Mouse (Mus musculus): Measurements from ENCODE around the gene Adar. TPM values are rescaled to one million over a fixed set of nuclear protein-coding genes. Genes with fewer than 3 reads are reported as not detected.

Adar gene
- polyA plus RNA-seq, 1 experiment from 2014 or later: 8.4 TPM

DNA sequence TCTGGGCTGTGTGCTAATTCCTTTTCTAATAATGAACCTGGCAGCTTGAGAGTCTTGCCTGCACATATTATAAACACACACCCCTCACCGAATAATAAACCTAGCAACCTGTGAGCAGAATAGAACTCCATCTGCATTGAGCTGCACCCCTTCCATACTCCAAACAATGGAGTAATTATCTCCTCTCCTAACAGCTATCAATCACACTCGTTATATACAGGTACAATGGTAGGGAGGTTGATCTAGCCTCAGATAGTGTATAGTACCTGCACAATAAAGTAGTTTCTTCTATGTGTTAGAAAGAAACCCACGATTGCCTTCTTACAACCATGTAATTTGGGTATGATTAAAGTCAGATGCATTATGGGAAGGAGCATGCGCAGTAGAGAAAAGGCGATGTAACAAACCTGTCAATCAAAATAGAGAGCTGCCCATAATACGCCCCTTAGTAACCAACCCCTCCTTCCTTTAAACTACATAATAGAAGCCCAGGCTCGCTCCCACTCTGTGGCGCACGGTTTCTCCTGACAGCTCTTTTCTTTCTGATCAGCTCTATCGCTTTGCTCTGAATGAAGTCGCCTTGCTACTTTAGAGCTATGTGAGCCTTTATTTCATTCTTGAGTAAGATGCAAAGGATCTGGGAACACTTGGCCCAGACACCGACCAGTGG lies 18.5 kb upstream of the Adar start:
- Histone ChIP-seq H3K9me3 (replicated peaks; ENCODE audit: control insufficient read depth, low read length) (0 out of 2 replicates have a peak, but pooled peaks cover 5% of the 10 kb centered on the region), H3K4me2 (ENCODE audit: low read depth, low read length) (no peak overlapping the region), H3K27ac (ENCODE audit: low read length) (no peak overlapping the region), H3K4me1 (ENCODE audit: control insufficient read depth, insufficient read depth, low read length) (no peaks in the 10 kb centered on the region), H3K4me3 (ENCODE audit: low read length) (no peak overlapping the region), H3K36me3 (ENCODE audit: control insufficient read depth, insufficient read depth) (no peaks in the 10 kb centered on the region), H3K27me3 (ENCODE audit: control insufficient read depth, insufficient read depth, low read length) (no peaks in the 10 kb centered on the region), H3K9ac (ENCODE audit: low read length) (no peak overlapping the region)
- no peak for ATAC-seq (replicated peaks; ENCODE audit: extremely low read depth, insufficient read depth, low FRiP score)
- 83% methylated on average over 12 of the region's 12 CpGs for WGBS

DNA sequence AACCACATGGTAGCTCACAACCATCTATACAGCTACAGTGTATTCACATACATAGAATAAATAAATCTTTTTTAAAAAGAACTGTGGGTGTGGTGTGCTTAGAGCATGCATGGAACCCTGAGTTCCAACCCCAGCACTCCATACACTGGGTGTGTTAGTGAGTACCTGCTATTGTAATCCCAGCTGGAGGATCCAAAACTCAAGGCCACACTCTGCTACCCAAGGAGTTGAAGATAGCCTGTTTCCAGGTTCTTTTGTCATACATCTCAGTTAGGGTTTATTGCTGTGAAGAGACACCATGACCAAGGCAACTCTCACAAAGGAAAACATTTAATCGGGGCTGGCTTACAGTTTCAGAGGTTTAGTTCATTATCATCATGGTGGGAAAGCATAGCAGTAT lies 15.9 kb upstream of the Adar start:
- Histone ChIP-seq H3K27ac (ENCODE audit: low read length) (no peak overlapping the region), H3K27me3 (ENCODE audit: control insufficient read depth, insufficient read depth, low read length) (no peaks in the 10 kb centered on the region)

DNA sequence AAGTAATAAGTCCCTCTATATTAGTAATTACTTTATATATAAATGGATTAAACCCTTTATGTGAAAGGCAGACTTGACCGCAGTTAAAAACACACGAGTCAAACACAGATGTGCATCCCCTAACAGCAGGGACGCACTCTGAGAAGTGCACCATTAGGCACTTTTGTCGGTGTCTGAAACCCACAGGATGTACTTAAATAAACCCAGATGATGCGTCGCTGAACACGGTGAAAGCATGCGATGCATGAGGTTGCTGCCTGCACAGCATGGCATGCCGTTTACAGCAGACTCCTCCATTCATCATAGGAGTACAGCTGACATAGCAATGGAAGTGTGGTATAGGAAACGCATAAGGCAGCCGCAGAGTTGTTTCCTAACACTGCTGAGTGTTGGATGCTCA lies 14.4 kb upstream of the Adar start:
- no peaks in the 10 kb centered on the region for H3K36me3 ChIP-seq (ENCODE audit: control insufficient read depth, insufficient read depth)
- H3K4me3 ChIP-seq (ENCODE audit: low read length): no peak overlapping the region
- H3K9ac ChIP-seq (ENCODE audit: low read length): no peak overlapping the region
- H3K4me2 ChIP-seq (ENCODE audit: low read depth, low read length): no peak overlapping the region
- ATAC-seq (replicated peaks; ENCODE audit: extremely low read depth, insufficient read depth, low FRiP score): no peak
- 0 out of 2 replicates have a peak, but pooled peaks cover 3% of the 10 kb centered on the region for H3K9me3 ChIP-seq (replicated peaks; ENCODE audit: control insufficient read depth, low read length)
- 78% methylated on average over 11 of the region's 11 CpGs for WGBS
- H3K27me3 ChIP-seq (ENCODE audit: control insufficient read depth, insufficient read depth, low read length): no peaks in the 10 kb centered on the region
- H3K27ac ChIP-seq (ENCODE audit: low read length): no peak overlapping the region
- no peaks in the 10 kb centered on the region for H3K4me1 ChIP-seq (ENCODE audit: control insufficient read depth, insufficient read depth, low read length)

More for the DNA sequence above, 15.9 kb upstream of the Adar start:
- Histone ChIP-seq H3K4me1 (ENCODE audit: control insufficient read depth, insufficient read depth, low read length) (no peaks in the 10 kb centered on the region), H3K9ac (ENCODE audit: low read length) (no peak overlapping the region), H3K36me3 (ENCODE audit: control insufficient read depth, insufficient read depth) (no peaks in the 10 kb centered on the region), H3K4me3 (ENCODE audit: low read length) (no peak overlapping the region), H3K4me2 (ENCODE audit: low read depth, low read length) (no peak overlapping the region), H3K9me3 (replicated peaks; ENCODE audit: control insufficient read depth, low read length) (0 out of 2 replicates have a peak, but pooled peaks cover 3% of the 10 kb centered on the region)
- WGBS: 86% methylated on average over 1 of the region's 1 CpGs
- no peak for ATAC-seq (replicated peaks; ENCODE audit: extremely low read depth, insufficient read depth, low FRiP score)

DNA sequence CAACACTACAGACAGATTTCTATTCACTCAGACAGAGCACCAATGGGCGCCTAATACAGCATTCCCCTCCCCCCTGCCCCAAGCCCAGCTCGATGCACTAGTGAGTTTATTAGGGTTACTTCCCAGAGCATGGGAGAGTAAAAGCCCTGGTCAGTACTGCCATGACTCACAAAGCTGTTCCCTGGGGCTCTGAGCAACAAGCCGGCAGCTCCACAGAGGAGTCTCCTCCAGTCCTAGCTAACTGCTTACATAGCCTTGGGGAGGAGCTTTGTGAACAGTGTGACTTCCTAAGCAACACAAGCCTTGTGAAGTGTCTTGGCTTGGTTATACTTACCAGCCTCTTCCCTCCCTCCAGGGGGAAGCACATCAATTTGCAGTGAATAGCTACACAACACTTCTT lies 11.2 kb upstream of the Adar start:
- 0 out of 2 replicates have a peak, but pooled peaks cover 3% of the 10 kb centered on the region for H3K9me3 ChIP-seq (replicated peaks; ENCODE audit: control insufficient read depth, low read length)
- no peak overlapping the region for H3K9ac ChIP-seq (ENCODE audit: low read length)

DNA sequence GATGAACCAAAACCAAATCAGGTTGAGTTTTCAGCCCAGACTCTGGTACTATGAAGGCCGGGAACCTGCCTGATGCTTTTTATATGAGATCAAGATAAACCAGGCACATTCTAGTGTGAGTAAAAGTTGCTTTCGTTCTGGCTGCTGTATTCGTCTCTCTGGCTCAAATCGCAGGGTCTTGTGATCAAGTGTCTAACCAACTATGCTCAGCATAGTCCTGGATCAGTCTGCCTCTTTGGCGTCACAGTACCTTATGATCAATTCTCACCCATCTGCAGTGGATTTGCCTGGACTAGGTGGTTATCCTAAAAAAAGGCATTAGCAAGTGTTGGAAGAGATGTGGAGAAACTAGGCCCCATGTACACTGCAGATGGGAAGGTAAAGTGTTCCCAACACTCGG lies 10.8 kb upstream of the Adar start:
- Histone ChIP-seq H3K4me3 (ENCODE audit: low read length) (no peak overlapping the region), H3K27ac (ENCODE audit: low read length) (no peak overlapping the region), H3K9ac (ENCODE audit: low read length) (no peak overlapping the region), H3K36me3 (ENCODE audit: control insufficient read depth, insufficient read depth) (no peaks in the 10 kb centered on the region), H3K9me3 (replicated peaks; ENCODE audit: control insufficient read depth, low read length) (0 out of 2 replicates have a peak, but pooled peaks cover 3% of the 10 kb centered on the region), H3K4me1 (ENCODE audit: control insufficient read depth, insufficient read depth, low read length) (no peaks in the 10 kb centered on the region), H3K27me3 (ENCODE audit: control insufficient read depth, insufficient read depth, low read length) (0 out of 2 replicates have a peak, but pooled peaks cover 2% of the 10 kb centered on the region), H3K4me2 (ENCODE audit: low read depth, low read length) (no peak overlapping the region)
- ATAC-seq (replicated peaks; ENCODE audit: extremely low read depth, insufficient read depth, low FRiP score): no peak
- WGBS: 66% methylated on average over 6 of the region's 6 CpGs

More for the DNA sequence above, 11.2 kb upstream of the Adar start:
- ATAC-seq (replicated peaks; ENCODE audit: extremely low read depth, insufficient read depth, low FRiP score): no peak
- H3K36me3 ChIP-seq (ENCODE audit: control insufficient read depth, insufficient read depth): no peaks in the 10 kb centered on the region
- WGBS: 34% methylated on average over 3 of the region's 3 CpGs
- H3K27me3 ChIP-seq (ENCODE audit: control insufficient read depth, insufficient read depth, low read length): 0 out of 2 replicates have a peak, but pooled peaks cover 2% of the 10 kb centered on the region
- H3K4me3 ChIP-seq (ENCODE audit: low read length): no peak overlapping the region
- H3K27ac ChIP-seq (ENCODE audit: low read length): no peak overlapping the region
- no peaks in the 10 kb centered on the region for H3K4me1 ChIP-seq (ENCODE audit: control insufficient read depth, insufficient read depth, low read length)
- H3K4me2 ChIP-seq (ENCODE audit: low read depth, low read length): no peak overlapping the region

DNA sequence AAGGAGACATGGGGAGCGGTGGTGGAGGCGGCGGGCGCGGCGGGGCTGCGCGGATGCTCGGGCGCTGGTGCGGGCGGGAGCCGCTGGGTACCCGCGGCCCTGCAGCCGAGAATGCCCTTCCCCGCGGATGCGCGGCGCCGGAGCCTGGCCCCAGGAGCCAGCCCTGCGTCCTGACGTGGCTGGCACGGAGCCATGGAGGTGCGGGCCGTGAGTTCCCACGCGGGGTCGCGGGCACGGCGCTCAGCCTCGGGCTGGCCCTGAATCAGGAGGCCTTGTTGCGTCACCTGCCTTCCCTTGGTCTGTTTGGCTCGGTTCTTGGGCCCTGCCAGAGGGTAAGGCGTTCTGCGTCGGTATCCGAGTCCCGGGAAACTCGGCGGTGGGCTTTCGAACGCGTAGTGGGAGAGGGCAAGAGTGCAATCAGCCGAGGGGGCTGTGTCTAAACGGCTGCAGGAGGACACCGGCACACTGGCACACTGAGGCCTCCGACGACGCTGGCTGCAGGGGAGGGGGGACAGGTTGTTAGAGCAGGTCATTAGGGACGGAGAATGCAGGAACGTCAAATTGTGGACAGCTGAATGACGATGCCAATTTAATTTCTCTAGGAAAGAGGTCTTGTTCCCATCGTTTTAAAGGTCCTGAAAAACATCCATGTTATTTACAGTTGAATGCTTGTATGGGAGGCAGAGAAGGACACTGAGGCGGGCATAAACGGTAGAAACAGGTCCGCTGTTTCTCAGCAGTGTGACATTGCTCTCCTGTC lies 565 bp downstream of the Adar start:
- Histone ChIP-seq H3K9me3 (replicated peaks; ENCODE audit: control insufficient read depth, low read length) (no peaks in the 10 kb centered on the region), H3K27ac (ENCODE audit: low read length) (peak overlapping the region; percentile 87), H3K4me2 (ENCODE audit: low read depth, low read length) (peak overlapping the region; percentile 96), H3K4me3 (ENCODE audit: low read length) (peak overlapping the region; percentile 75), H3K9ac (ENCODE audit: low read length) (peak overlapping the region; percentile 91), H3K4me1 (ENCODE audit: control insufficient read depth, insufficient read depth, low read length) (peaks cover 15% of the 10 kb centered on the region), H3K36me3 (ENCODE audit: control insufficient read depth, insufficient read depth) (no peaks in the 10 kb centered on the region), H3K27me3 (ENCODE audit: control insufficient read depth, insufficient read depth, low read length) (no peaks in the 10 kb centered on the region)
- peak; percentile 63 for ATAC-seq (replicated peaks; ENCODE audit: extremely low read depth, insufficient read depth, low FRiP score)
- WGBS: 1% methylated on average over 59 of the region's 59 CpGs

DNA sequence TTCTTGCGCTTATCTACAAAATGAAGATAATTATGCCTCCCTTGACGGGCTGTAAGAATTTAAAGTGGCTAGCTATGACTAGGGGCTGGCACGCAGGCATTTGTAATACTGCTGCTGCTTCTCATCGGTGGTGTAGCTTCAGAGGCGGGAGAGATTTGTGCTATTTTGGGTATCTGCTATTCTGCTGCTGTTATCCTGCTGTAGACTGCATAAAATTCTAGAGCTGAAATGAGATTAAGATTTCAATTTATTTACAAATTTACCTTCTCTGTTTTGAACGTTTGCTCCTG lies 1.1 kb downstream of the Adar start:
- WGBS: 20% methylated on average over 6 of the region's 6 CpGs
- ATAC-seq (replicated peaks; ENCODE audit: extremely low read depth, insufficient read depth, low FRiP score): peak; percentile 58
- Histone ChIP-seq H3K4me3 (ENCODE audit: low read length) (peak overlapping the region; percentile 75), H3K36me3 (ENCODE audit: control insufficient read depth, insufficient read depth) (no peaks in the 10 kb centered on the region), H3K4me2 (ENCODE audit: low read depth, low read length) (peak overlapping the region; percentile 96), H3K27me3 (ENCODE audit: control insufficient read depth, insufficient read depth, low read length) (no peaks in the 10 kb centered on the region), H3K9ac (ENCODE audit: low read length) (peak overlapping the region; percentile 91), H3K4me1 (ENCODE audit: control insufficient read depth, insufficient read depth, low read length) (peaks cover 15% of the 10 kb centered on the region), H3K9me3 (replicated peaks; ENCODE audit: control insufficient read depth, low read length) (no peaks in the 10 kb centered on the region), H3K27ac (ENCODE audit: low read length) (peak overlapping the region; percentile 87)

DNA sequence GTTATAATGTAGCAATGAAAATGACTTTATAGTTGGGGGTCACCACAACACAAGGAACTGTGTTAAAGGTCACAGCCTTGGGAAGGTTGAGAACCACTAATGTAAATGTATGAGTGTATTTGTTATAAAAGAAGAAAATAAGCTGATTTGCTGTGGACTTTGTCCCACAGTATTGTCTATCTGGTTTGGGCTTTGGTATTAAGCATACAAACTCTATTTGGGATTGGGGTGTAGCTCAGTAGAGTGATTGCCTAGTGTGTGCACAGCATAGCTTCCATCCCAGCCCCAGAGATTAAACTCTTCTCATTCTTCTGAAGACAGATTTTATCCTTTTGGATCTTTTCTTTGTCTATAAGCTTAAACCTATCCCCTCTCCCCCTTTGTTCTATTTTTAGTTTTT lies 7.2 kb downstream of the Adar start:
- ATAC-seq (replicated peaks; ENCODE audit: extremely low read depth, insufficient read depth, low FRiP score): no peak
- no peak overlapping the region for H3K4me3 ChIP-seq (ENCODE audit: low read length)
- H3K36me3 ChIP-seq (ENCODE audit: control insufficient read depth, insufficient read depth): no peaks in the 10 kb centered on the region
- no peak overlapping the region for H3K4me2 ChIP-seq (ENCODE audit: low read depth, low read length)
- no peaks in the 10 kb centered on the region for H3K9me3 ChIP-seq (replicated peaks; ENCODE audit: control insufficient read depth, low read length)
- peaks cover 2% of the 10 kb centered on the region; the same call in 1 of the 2 replicates for H3K4me1 ChIP-seq (ENCODE audit: control insufficient read depth, insufficient read depth, low read length)
- H3K27me3 ChIP-seq (ENCODE audit: control insufficient read depth, insufficient read depth, low read length): no peaks in the 10 kb centered on the region
- H3K9ac ChIP-seq (ENCODE audit: low read length): no peak overlapping the region
- H3K27ac ChIP-seq (ENCODE audit: low read length): no peak overlapping the region

DNA sequence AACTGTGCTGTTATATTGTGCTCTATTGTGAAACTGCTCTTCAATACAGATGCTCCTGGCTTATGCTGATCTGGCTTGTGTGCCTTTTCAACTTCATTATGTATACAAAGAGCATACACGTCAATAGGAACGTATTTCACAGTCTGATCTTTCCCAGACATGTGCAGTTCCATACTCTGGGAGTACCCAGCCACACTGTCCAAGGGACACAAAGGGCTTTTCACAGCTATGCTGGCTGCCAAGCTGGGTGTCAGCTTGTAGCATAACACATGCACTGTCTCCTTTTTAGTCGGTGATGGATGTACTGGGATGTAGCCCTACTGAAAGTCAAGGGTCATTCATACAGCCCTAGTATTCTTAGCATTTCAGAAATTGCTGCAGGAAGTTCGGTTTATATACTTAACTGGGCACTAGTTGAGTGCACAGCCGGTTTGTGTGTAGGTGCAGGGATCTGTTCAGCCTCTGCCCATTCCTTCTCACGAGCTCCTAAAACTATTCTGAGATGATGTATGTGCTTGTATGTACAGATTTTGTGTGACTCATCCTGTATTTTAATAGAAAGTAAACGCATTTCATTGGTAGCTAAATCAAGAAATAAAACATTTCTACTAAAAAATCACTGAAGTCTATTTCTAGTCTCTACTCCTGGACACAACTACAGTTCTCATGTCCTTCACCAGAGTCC lies 8.7 kb downstream of the Adar start:
- no peak overlapping the region for H3K4me3 ChIP-seq (ENCODE audit: low read length)
- H3K27ac ChIP-seq (ENCODE audit: low read length): no peak overlapping the region
- no peak for ATAC-seq (replicated peaks; ENCODE audit: extremely low read depth, insufficient read depth, low FRiP score)
- 58% methylated on average over 7 of the region's 7 CpGs for WGBS
- H3K36me3 ChIP-seq (ENCODE audit: control insufficient read depth, insufficient read depth): no peaks in the 10 kb centered on the region
- no peak overlapping the region for H3K4me2 ChIP-seq (ENCODE audit: low read depth, low read length)
- no peaks in the 10 kb centered on the region for H3K27me3 ChIP-seq (ENCODE audit: control insufficient read depth, insufficient read depth, low read length)
- H3K9me3 ChIP-seq (replicated peaks; ENCODE audit: control insufficient read depth, low read length): no peaks in the 10 kb centered on the region
- H3K4me1 ChIP-seq (ENCODE audit: control insufficient read depth, insufficient read depth, low read length): peaks cover 1% of the 10 kb centered on the region; the same call in 1 of the 2 replicates
- no peak overlapping the region for H3K9ac ChIP-seq (ENCODE audit: low read length)
